In the genomic region with DNA sequence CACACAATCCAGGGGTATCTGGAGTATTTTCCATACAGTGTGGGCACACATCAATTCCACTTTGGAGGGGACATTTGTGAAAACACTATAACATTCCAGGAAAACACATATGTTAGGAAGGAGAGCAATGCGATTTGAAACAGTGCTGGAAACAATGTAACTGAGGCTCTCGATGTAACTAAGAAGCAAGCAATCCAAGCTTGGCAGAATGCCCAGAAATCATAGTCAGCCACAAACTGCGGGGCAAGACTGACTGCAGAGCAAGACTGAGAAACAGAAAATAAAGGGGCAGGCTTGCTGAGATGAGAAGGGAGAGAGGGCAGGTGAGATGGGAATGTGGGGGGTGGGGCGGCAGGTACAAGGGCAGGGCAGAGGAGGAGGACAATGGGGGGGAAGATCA, we compare ENCODE assay signal across 8 mouse cellular contexts. TPM values are rescaled to one million over a fixed set of nuclear protein-coding genes. Genes with fewer than 3 reads are reported as not detected.
DNase-seq lines count a peak whose midpoint lies in the region; ATAC-seq and TF ChIP-seq lines count a peak whose summit lies in the region.

No protein-coding gene starts in this region.

- 0 out of 2 replicates have a peak overlapping the region, but pooled peaks have one; percentile 1 for H3K27ac ChIP-seq in intestine, embryonic 15.5 days
- no peak overlapping the region for H3K27ac ChIP-seq in left cerebral cortex, adult 2 months
- no peak overlapping the region for H3K27ac ChIP-seq in midbrain, embryonic 16.5 days (ENCODE audit: low read length)

- intact Hi-C loops in left cerebral cortex, adult 2 months (cut with DNase I): no loop called here

- no peak overlapping the region for H3K4me3 ChIP-seq in intestine, embryonic 15.5 days (replicated peaks)
- no peak overlapping the region for H3K4me3 ChIP-seq in left cerebral cortex, adult 2 months
- no peak overlapping the region for H3K4me3 ChIP-seq in midbrain, embryonic 16.5 days (ENCODE audit: low read depth, low read length)

- ATAC-seq in intestine, embryonic 15.5 days: peak; percentile 91
- ATAC-seq in midbrain, embryonic 16.5 days: peak; percentile 81

- H3K9ac ChIP-seq in intestine, embryonic 15.5 days: no peak overlapping the region
- no peak overlapping the region for H3K9ac ChIP-seq in midbrain, embryonic 16.5 days (ENCODE audit: low read depth, low read length)

- WGBS in intestine, embryonic 15.5 days: 9% methylated on average over 4 of the region's 4 CpGs
- WGBS in midbrain, embryonic 16.5 days: 28% methylated on average over 4 of the region's 4 CpGs

- H3K4me2 ChIP-seq in intestine, embryonic 15.5 days (replicated peaks): no peak overlapping the region
- no peak overlapping the region; the same call in 1 of the 2 replicates for H3K4me2 ChIP-seq in midbrain, embryonic 16.5 days (ENCODE audit: low read length)

- no peak for TF ChIP-seq CTCF in left cerebral cortex, adult 2 months (IDR thresholded peaks at IDR 0.05)

- DNase-seq in MN1 (ENCODE audit: low spot score): peak; percentile 84
- DNase-seq in adrenal gland, adult 2 months: peak; percentile 74
- DNase-seq in frontal cortex, adult 2 months (ENCODE audit: extremely low spot score in 1 of 2, low spot score in 1 of 2): peak; percentile 61 to 89
- DNase-seq in left cerebral cortex, adult 2 months (ENCODE audit: extremely low spot score in 1 of 2, low spot score in 2 of 2): peak; percentile 50 to 70
- DNase-seq in testis, postnatal 14 days (ENCODE audit: low spot score): peak; percentile 82
- no peak for DNase-seq in T-cell, adult 2 months (ENCODE audit: low spot score)

- no peaks in the 10 kb centered on the region for H3K9me3 ChIP-seq in intestine, embryonic 15.5 days
- no peaks in the 10 kb centered on the region for H3K9me3 ChIP-seq in midbrain, embryonic 16.5 days (replicated peaks; ENCODE audit: control insufficient read depth, low read length, poor library complexity, severe bottlenecking)

- no peaks in the 10 kb centered on the region for H3K27me3 ChIP-seq in intestine, embryonic 15.5 days (replicated peaks)
- H3K27me3 ChIP-seq in midbrain, embryonic 16.5 days (ENCODE audit: control insufficient read depth, insufficient read depth, low read depth, low read length): no peaks in the 10 kb centered on the region

- no peaks in the 10 kb centered on the region for H3K36me3 ChIP-seq in intestine, embryonic 15.5 days
- H3K36me3 ChIP-seq in midbrain, embryonic 16.5 days (ENCODE audit: control insufficient read depth, insufficient read depth, low read length): no peaks in the 10 kb centered on the region

- peaks cover 5% of the 10 kb centered on the region for H3K4me1 ChIP-seq in intestine, embryonic 15.5 days (replicated peaks)
- peaks cover 11% of the 10 kb centered on the region for H3K4me1 ChIP-seq in midbrain, embryonic 16.5 days (ENCODE audit: control insufficient read depth, insufficient read depth, low read length)

RNA-seq across cellular contexts. Expression of a gene that starts 19.7 kb away (rescaled TPM):
- total RNA-seq in adrenal gland, adult 2 months (2021): 10 to 100 TPM; 10.8 to 11.2 TPM
- 9.6 and 11.9 TPM in 2 replicates for polyA plus RNA-seq in adrenal gland, adult 2 months (2012; rRNA removed)
- polyA plus RNA-seq in frontal cortex, adult 2 months (2012; rRNA removed): 0.97 and 1.0 TPM in 2 replicates
- polyA plus RNA-seq in intestine, embryonic 15.5 days (2015; fragmentation: Nextera tagmentation; extraction: Ambion mirVana): 11.3 TPM in 2 replicates
- 1 to 10 TPM; 1.9 to 2.3 TPM for total RNA-seq in left cerebral cortex, adult 2 months (2021)
- 6.9 and 7.0 TPM in 2 replicates for polyA plus RNA-seq in midbrain, embryonic 16.5 days (2015; fragmentation: Nextera tagmentation; extraction: Ambion mirVana)
